Mouse (Mus musculus): ENCODE measurements around the gene 4933434E20Rik.

4933434E20Rik gene

GRCm38 (mm10) chr3:90081365-90082240 is 30.2 kb downstream of the 4933434E20Rik start:
- DNase-seq: no peak

- DNase-seq: peak; percentile 33
Measured at GRCm38 (mm10) chr3:90083034-90083433, 31.6 kb downstream of the 4933434E20Rik start.

- DNase-seq: no peak
Measured at GRCm38 (mm10) chr3:90083698-90084324, 32.4 kb downstream of the 4933434E20Rik start.

- no peak for DNase-seq
Measured at GRCm38 (mm10) chr3:90084790-90085189, 33.4 kb downstream of the 4933434E20Rik start.

- no peak for DNase-seq
Measured at GRCm38 (mm10) chr3:90085281-90085680, 33.8 kb downstream of the 4933434E20Rik start.

- DNase-seq: no peak
Measured at GRCm38 (mm10) chr3:90086068-90086467, 34.6 kb downstream of the 4933434E20Rik start.

GRCm38 (mm10) chr3:90088617-90089016 is 37.2 kb downstream of the 4933434E20Rik start:
- DNase-seq: no peak

GRCm38 (mm10) chr3:90090892-90091291 is 39.5 kb downstream of the 4933434E20Rik start:
- DNase-seq: no peak

- DNase-seq: no peak
Measured at GRCm38 (mm10) chr3:90094453-90094852, 43.0 kb downstream of the 4933434E20Rik start.

- no peak for DNase-seq
Measured at GRCm38 (mm10) chr3:90097928-90098327, 46.5 kb downstream of the 4933434E20Rik start.

GRCm38 (mm10) chr3:90101010-90101409 is 49.6 kb downstream of the 4933434E20Rik start:
- DNase-seq: no peak

GRCm38 (mm10) chr3:90101673-90102072 is 50.2 kb downstream of the 4933434E20Rik start:
- DNase-seq: no peak

GRCm38 (mm10) chr3:90102239-90102638 is 50.8 kb downstream of the 4933434E20Rik start:
- DNase-seq: no peak

- DNase-seq: no peak
Measured at GRCm38 (mm10) chr3:90103176-90103575, 51.7 kb downstream of the 4933434E20Rik start.

- DNase-seq: no peak
Measured at GRCm38 (mm10) chr3:90103938-90104337, 52.5 kb downstream of the 4933434E20Rik start, which contains the start of gene Nup210l. TSS of gene Nup210l (plus strand) at chr3:90104132.

GRCm38 (mm10) chr3:90111706-90112105 is 60.3 kb downstream of the 4933434E20Rik start:
- DNase-seq: no peak

GRCm38 (mm10) chr3:90114342-90114741 is 62.9 kb downstream of the 4933434E20Rik start:
- no peak for DNase-seq

- DNase-seq: no peak
Measured at GRCm38 (mm10) chr3:90115526-90115925, 64.1 kb downstream of the 4933434E20Rik start.

Measured in cerebellum, adult 9-11 months (tissue).